Mouse (Mus musculus) neural tube, embryonic 15.5 days (tissue): ENCODE measurements around the gene Mrln. TPM values are rescaled to one million over a fixed set of nuclear protein-coding genes. Genes with fewer than 3 reads are reported as not detected.

ENCODE experiments used
- ATAC-seq: fragments of 200-750 bp; cut with Nextera tagmentation; 2 replicates; pipeline ENCODE4 v1.8.0; 2017; ENCODE audit warnings: mild to moderate bottlenecking, moderate TSS enrichment, moderate library complexity; ENCODE audit not compliant: low FRiP score
- H3K27ac ChIP-seq: fragments of 300-500 bp; sonication (generic); replicated peaks from 2 replicates; pipeline ENCODE4 v1.5.1; 2015; ENCODE audit warnings: mild to moderate bottlenecking, inconsistent platforms
- H3K27me3 ChIP-seq: fragments of 300-500 bp; sonication (generic); replicated peaks from 2 replicates; pipeline ENCODE4 v1.6.1; 2015; ENCODE audit warnings: inconsistent platforms
- H3K36me3 ChIP-seq: fragments of 300-500 bp; sonication (generic); 2 replicates; pipeline ENCODE4 v1.6.1; 2015; ENCODE audit warnings: inconsistent platforms
- H3K4me1 ChIP-seq: fragments of 300-500 bp; sonication (generic); 2 replicates; pipeline ENCODE4 v1.6.1; 2015; ENCODE audit warnings: inconsistent platforms
- H3K4me2 ChIP-seq: fragments of 300-500 bp; sonication (generic); 2 replicates; pipeline ENCODE4 v1.6.1; 2015; ENCODE audit warnings: inconsistent platforms, mild to moderate bottlenecking, moderate library complexity
- H3K4me3 ChIP-seq: fragments of 300-500 bp; sonication (generic); replicated peaks from 2 replicates; pipeline ENCODE4 v1.5.1; 2015; ENCODE audit warnings: mild to moderate bottlenecking, inconsistent platforms
- H3K9ac ChIP-seq: fragments of 300-500 bp; sonication (generic); replicated peaks from 2 replicates; pipeline ENCODE4 v1.6.1; 2015; ENCODE audit warnings: mild to moderate bottlenecking, inconsistent platforms
- H3K9me3 ChIP-seq: fragments of 300-500 bp; sonication (generic); replicated peaks from 2 replicates; pipeline ENCODE4 v1.6.1; 2016; ENCODE audit warnings: inconsistent platforms
- WGBS: fragments of 180-500 bp; shearing (Covaris S2); methylation state at CpG from one replicate; pipeline ENCODE4 v1.1.7; 2015; ENCODE audit warnings: mixed read lengths; 5-methylcytosine and 5-hydroxymethylcytosine counted together
- polyA plus RNA-seq: library from polyadenylated mRNA; unstranded; fragments of >200 nt; fragmentation: Nextera tagmentation; extraction: Ambion mirVana; gene quantifications from 2 replicates; pipeline ENCODE4 v1.2.1, GENCODE M21; 2015

Mrln gene
- 2.0 and 4.4 TPM in 2 replicates for polyA plus RNA-seq

DNA sequence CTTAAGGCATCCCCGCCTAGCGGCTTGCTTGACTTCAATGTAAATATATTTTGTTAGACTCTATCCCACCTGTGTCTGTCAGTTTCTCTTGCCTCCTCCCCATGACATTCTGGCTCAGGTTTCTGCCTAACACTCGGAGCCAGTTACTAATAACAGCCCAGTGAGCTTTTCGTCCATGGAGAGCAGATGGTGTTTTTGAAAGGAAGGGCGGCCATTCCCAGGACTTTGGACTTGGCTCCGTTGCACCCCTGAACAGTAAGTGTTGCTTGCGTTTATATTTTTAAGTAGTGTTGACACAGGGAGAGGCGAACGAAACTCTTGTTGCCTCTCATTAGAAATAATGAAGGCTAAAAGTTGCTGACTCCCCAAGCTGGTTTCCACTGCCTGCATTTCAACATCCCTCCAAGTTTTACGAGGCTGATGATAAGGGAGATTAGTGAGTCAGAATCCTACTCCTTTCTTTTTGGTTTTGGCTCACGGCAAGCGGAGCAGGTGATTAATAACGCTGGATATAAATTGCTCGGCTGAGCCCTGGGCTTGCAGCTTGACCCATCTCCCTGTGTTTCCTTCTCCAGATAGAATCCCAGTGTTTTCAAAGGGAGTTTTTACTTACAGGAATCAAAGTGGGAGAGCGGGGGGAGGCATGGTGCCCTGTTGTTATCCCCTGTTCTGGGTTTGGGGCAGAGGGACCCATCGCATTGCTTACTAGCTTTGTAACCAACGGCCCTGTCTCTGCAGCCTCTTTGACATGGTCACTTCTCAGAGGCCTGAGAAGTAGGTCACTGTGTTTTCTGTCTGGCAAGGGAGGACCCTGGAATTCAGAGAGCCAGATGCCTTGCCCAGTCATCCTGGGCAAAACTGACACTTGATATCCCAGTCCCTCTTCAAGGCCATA, at the start of gene Mrln:
TSS of gene Mrln (plus strand) at position 160 of the 895 bp plus-strand sequence.
- Histone ChIP-seq H3K4me1 (peaks cover 9% of the 10 kb centered on the region; the same call in 1 of the 2 replicates), H3K4me2 (no peak within 1 kb of the TSS; the same call in 1 of the 2 replicates), H3K27ac (no peak within 1 kb of the TSS), H3K9me3 (no peaks in the 10 kb centered on the region), H3K27me3 (no peaks in the 10 kb centered on the region), H3K4me3 (no peak within 1 kb of the TSS), H3K36me3 (no peaks in the 10 kb centered on the region), H3K9ac (no peak within 1 kb of the TSS)
- ATAC-seq: no peak
- WGBS: 52% methylated on average over 17 of the region's 17 CpGs

GRCm38 (mm10) chr10:70156431-70157165, 47.9 kb upstream of the Mrln start:
- Histone ChIP-seq H3K4me3 (no peak overlapping the region), H3K36me3 (peaks cover 33% of the 10 kb centered on the region)

GRCm38 (mm10) chr10:70159651-70160320, 44.7 kb upstream of the Mrln start:
- peaks cover 24% of the 10 kb centered on the region for H3K36me3 ChIP-seq
- H3K4me2 ChIP-seq: no peak overlapping the region
- no peak for ATAC-seq
- H3K9me3 ChIP-seq: no peaks in the 10 kb centered on the region
- H3K27me3 ChIP-seq: no peaks in the 10 kb centered on the region
- peaks cover 7% of the 10 kb centered on the region for H3K4me1 ChIP-seq
- WGBS: 81% methylated on average over 12 of the region's 12 CpGs
- 0 out of 2 replicates have a peak overlapping the region, but pooled peaks have one; percentile 9 for H3K27ac ChIP-seq
- H3K9ac ChIP-seq: no peak overlapping the region
- no peak overlapping the region for H3K4me3 ChIP-seq

More at GRCm38 (mm10) chr10:70156431-70157165, 47.9 kb upstream of the Mrln start:
- H3K27me3 ChIP-seq: no peaks in the 10 kb centered on the region
- no peak overlapping the region for H3K27ac ChIP-seq
- no peak for ATAC-seq
- H3K9me3 ChIP-seq: no peaks in the 10 kb centered on the region
- WGBS: 88% methylated on average over 3 of the region's 3 CpGs
- H3K4me1 ChIP-seq: peaks cover 13% of the 10 kb centered on the region; the same call in 1 of the 2 replicates
- H3K9ac ChIP-seq: no peak overlapping the region
- H3K4me2 ChIP-seq: no peak overlapping the region

- Histone ChIP-seq H3K9me3 (no peaks in the 10 kb centered on the region), H3K27ac (no peak overlapping the region), H3K4me2 (no peak overlapping the region), H3K27me3 (no peaks in the 10 kb centered on the region), H3K9ac (no peak overlapping the region), H3K4me1 (peaks cover 10% of the 10 kb centered on the region), H3K4me3 (no peak overlapping the region), H3K36me3 (peaks cover 14% of the 10 kb centered on the region)
- no peak for ATAC-seq
- WGBS: 95% methylated on average over 12 of the region's 12 CpGs
Observed at GRCm38 (mm10) chr10:70160811-70161210, 43.7 kb upstream of the Mrln start.

- Histone ChIP-seq H3K27ac (no peak overlapping the region), H3K4me3 (no peak overlapping the region), H3K9me3 (no peaks in the 10 kb centered on the region), H3K9ac (no peak overlapping the region), H3K4me1 (peaks cover 11% of the 10 kb centered on the region), H3K36me3 (peaks cover 7% of the 10 kb centered on the region), H3K4me2 (no peak overlapping the region), H3K27me3 (no peaks in the 10 kb centered on the region)
- 92% methylated on average over 14 of the region's 14 CpGs for WGBS
- ATAC-seq: no peak
Observed at GRCm38 (mm10) chr10:70161504-70161903, 43.0 kb upstream of the Mrln start.

- H3K4me3 ChIP-seq: no peak overlapping the region
- H3K27ac ChIP-seq: peak overlapping the region; percentile 51; the same call in 1 of the 2 replicates
- 68% methylated on average over 5 of the region's 5 CpGs for WGBS
- peaks cover 16% of the 10 kb centered on the region for H3K36me3 ChIP-seq
- no peak overlapping the region for H3K9ac ChIP-seq
- no peak overlapping the region for H3K4me2 ChIP-seq
- no peaks in the 10 kb centered on the region for H3K27me3 ChIP-seq
- H3K4me1 ChIP-seq: peaks cover 16% of the 10 kb centered on the region
- no peaks in the 10 kb centered on the region for H3K9me3 ChIP-seq
- no peak for ATAC-seq
Observed at GRCm38 (mm10) chr10:70163681-70164080, 40.8 kb upstream of the Mrln start.

GRCm38 (mm10) chr10:70165877-70166276, 38.6 kb upstream of the Mrln start:
- Histone ChIP-seq H3K4me1 (peaks cover 24% of the 10 kb centered on the region), H3K9me3 (no peaks in the 10 kb centered on the region), H3K4me3 (no peak overlapping the region), H3K36me3 (peaks cover 23% of the 10 kb centered on the region), H3K27ac (no peak overlapping the region), H3K9ac (no peak overlapping the region), H3K27me3 (no peaks in the 10 kb centered on the region), H3K4me2 (no peak overlapping the region)
- 86% methylated on average over 6 of the region's 6 CpGs for WGBS
- ATAC-seq: no peak

DNA sequence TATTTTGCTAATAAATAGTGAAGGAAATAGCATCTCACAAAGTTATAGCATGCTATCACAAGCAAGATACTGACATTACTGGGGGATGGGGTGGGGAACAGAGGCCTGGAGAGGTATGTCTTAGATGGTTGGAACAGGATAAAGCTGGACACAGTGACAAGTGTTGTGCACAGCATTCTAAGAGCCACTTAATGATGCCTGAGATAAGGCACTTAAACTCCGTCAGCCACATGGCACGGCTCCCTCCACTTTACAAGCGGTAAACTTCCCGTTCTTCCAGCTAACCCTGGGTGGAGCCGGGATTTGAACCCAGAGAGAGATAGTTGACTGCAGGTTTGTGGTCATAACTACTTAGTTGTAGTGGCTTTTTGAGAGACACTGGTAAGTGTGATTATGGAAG, 38.0 kb upstream of the Mrln start:
- WGBS: 92% methylated on average over 5 of the region's 5 CpGs

GRCm38 (mm10) chr10:70167625-70168024, 36.8 kb upstream of the Mrln start:
- WGBS: 81% methylated on average over 11 of the region's 11 CpGs
- Histone ChIP-seq H3K4me3 (no peak overlapping the region), H3K4me2 (no peak overlapping the region), H3K27me3 (no peaks in the 10 kb centered on the region), H3K9ac (no peak overlapping the region), H3K36me3 (peaks cover 32% of the 10 kb centered on the region), H3K9me3 (no peaks in the 10 kb centered on the region), H3K27ac (no peak overlapping the region), H3K4me1 (peaks cover 24% of the 10 kb centered on the region)
- ATAC-seq: no peak

More for the DNA sequence above, 38.0 kb upstream of the Mrln start:
- H3K27me3 ChIP-seq: no peaks in the 10 kb centered on the region
- H3K27ac ChIP-seq: no peak overlapping the region
- no peaks in the 10 kb centered on the region for H3K9me3 ChIP-seq
- no peak for ATAC-seq
- H3K4me2 ChIP-seq: no peak overlapping the region
- H3K4me1 ChIP-seq: peaks cover 24% of the 10 kb centered on the region
- no peak overlapping the region for H3K9ac ChIP-seq
- peaks cover 28% of the 10 kb centered on the region for H3K36me3 ChIP-seq
- H3K4me3 ChIP-seq: no peak overlapping the region

DNA sequence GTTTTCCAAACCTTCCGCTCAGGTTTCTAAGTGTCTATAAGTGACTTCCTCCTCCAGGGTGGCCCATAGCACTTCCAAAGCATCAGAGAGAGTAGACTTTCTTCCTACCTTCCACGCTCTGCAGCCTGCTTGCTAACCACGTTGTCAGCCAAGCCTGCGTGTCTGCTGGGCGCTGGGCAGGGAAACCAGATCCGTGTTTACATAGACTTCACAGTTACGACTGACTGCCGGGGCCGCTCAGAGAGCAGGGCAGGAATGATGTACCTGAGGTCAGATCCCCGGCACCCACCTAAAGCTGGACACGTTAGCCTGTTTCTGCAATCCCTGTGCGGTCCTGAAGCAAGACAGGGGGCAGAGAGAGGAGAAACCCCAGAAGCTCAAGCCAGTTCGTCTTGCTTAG, 36.1 kb upstream of the Mrln start:
- ATAC-seq: no peak
- Histone ChIP-seq H3K4me1 (peaks cover 23% of the 10 kb centered on the region), H3K4me2 (no peak overlapping the region), H3K27me3 (no peaks in the 10 kb centered on the region), H3K9me3 (no peaks in the 10 kb centered on the region), H3K27ac (peak overlapping the region; percentile 51; the same call in 1 of the 2 replicates), H3K9ac (no peak overlapping the region), H3K4me3 (no peak overlapping the region), H3K36me3 (peaks cover 32% of the 10 kb centered on the region)
- WGBS: 85% methylated on average over 13 of the region's 13 CpGs

DNA sequence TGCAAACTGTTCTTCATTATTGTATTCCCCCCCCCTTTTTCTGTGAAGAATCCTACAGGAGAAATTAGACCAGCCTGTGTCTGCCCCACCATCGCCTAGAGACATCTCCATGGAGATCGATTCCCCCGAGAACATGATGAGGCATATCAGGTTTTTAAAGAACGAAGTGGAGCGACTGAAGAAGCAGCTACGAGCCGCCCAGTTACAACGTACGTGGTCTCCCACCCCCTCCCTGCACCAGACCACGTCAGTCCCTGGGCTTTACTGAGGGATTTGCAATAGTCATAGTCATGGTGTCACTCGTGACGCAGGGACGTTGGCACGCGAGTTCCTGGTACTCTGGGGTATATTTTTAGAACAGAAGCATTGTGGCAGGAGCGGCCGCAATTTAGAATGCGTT, 35.4 kb upstream of the Mrln start:
- H3K27ac ChIP-seq: peak overlapping the region; percentile 51; the same call in 1 of the 2 replicates
- no peak overlapping the region for H3K9ac ChIP-seq
- H3K9me3 ChIP-seq: no peaks in the 10 kb centered on the region
- H3K4me1 ChIP-seq: peaks cover 17% of the 10 kb centered on the region
- no peak; the same call in 1 of the 2 replicates for ATAC-seq
- H3K4me3 ChIP-seq: no peak overlapping the region
- WGBS: 48% methylated on average over 18 of the region's 18 CpGs
- no peaks in the 10 kb centered on the region for H3K27me3 ChIP-seq
- H3K36me3 ChIP-seq: peaks cover 32% of the 10 kb centered on the region
- H3K4me2 ChIP-seq: no peak overlapping the region
